Mouse (Mus musculus): Measurements from ENCODE around the gene Gm3194.
"Not testable (repeated sequence)": the region's sequence is repeated elsewhere in the genome, so short reads cannot be mapped to it uniquely, and the experiment has no call there.

Gene Gm3194

GRCm38 (mm10) chr14:5455367-5455766 lies at the start of gene Gm3194:
Gene Gm3194, minus strand, starts transcription at chr14:5455467.
- not testable (repeated sequence) for DNase-seq (ENCODE audit: low spot score in 2 of 2)

GRCm38 (mm10) chr14:5501374-5501773 lies 46.1 kb upstream of the Gm3194 start, which contains the start of gene Gm3488:
Gene Gm3488, plus strand, starts transcription at chr14:5501674.
- not testable (repeated sequence) for DNase-seq (ENCODE audit: low spot score in 2 of 2)

GRCm38 (mm10) chr14:5483907-5484306 lies 28.6 kb upstream of the Gm3194 start, which contains the start of gene Gm3187:
Gene Gm3187, plus strand, starts transcription at chr14:5484207.
- DNase-seq (ENCODE audit: low spot score in 2 of 2) = not testable (repeated sequence)

- DNase-seq (ENCODE audit: low spot score in 2 of 2) = not testable (repeated sequence)
Observed at GRCm38 (mm10) chr14:5477730-5478129, 22.5 kb upstream of the Gm3194 start, which contains the start of gene Gm8246. Gene Gm8246, minus strand, starts transcription at chr14:5477830.

- DNase-seq (ENCODE audit: low spot score in 2 of 2) = not testable (repeated sequence)
Observed at GRCm38 (mm10) chr14:5460469-5460868, 5.2 kb upstream of the Gm3194 start.

GRCm38 (mm10) chr14:5388949-5389348 lies 66.3 kb downstream of the Gm3194 start, which contains the start of gene Gm3500:
Gene Gm3500, minus strand, starts transcription at chr14:5389049.
- DNase-seq (ENCODE audit: low spot score in 2 of 2) = not testable (repeated sequence)

All from cerebellum, postnatal 4 days (tissue).